Mouse (Mus musculus) olfactory bulb, adult 2 months (tissue): ENCODE results near the gene Kif2a. TPM values are rescaled to one million over a fixed set of nuclear protein-coding genes. Genes with fewer than 3 reads are reported as not detected.
"Not testable (repeated sequence)": the region's sequence is repeated elsewhere in the genome, so short reads cannot be mapped to it uniquely, and the experiment has no call there.

Experiments
- H3K27ac ChIP-seq: fragments of 200-500 bp; 2 replicates; pipeline ENCODE4 v1.5.1; 2012; ENCODE audit warnings: low read depth, low read length; ENCODE audit not compliant: insufficient read depth
- H3K4me1 ChIP-seq: fragments of 200-500 bp; 2 replicates; pipeline ENCODE4 v1.6.1; 2012; ENCODE audit warnings: low read length; ENCODE audit not compliant: control insufficient read depth, insufficient read depth
- H3K4me3 ChIP-seq: fragments of 200-500 bp; 2 replicates; pipeline ENCODE4 v1.5.1; 2012; ENCODE audit warnings: mild to moderate bottlenecking, low read depth, low read length, moderate library complexity; ENCODE audit not compliant: insufficient read depth
- CTCF ChIP-seq: fragments of 200-500 bp; IDR thresholded peaks from 2 replicates; pipeline ENCODE4 v1.5.1; 2012; ENCODE audit warnings: low read depth, mild to moderate bottlenecking, low read length, moderate library complexity; ENCODE audit not compliant: insufficient read depth
- POLR2A ChIP-seq: fragments of 200-500 bp; IDR thresholded peaks from 2 replicates; pipeline ENCODE4 v1.6.1; 2012; ENCODE audit warnings: mild to moderate bottlenecking, low read depth, low read length, moderate library complexity; ENCODE audit not compliant: insufficient read depth
- WGBS: fragments of 180-500 bp; shearing (Covaris S2); methylation state at CpG from one replicate; pipeline ENCODE4 v1.1.7; 2018; 5-methylcytosine and 5-hydroxymethylcytosine counted together
- polyA plus RNA-seq: library from polyadenylated mRNA; stranded (reverse); fragments of >200 nt; gene quantifications from 2 replicates; pipeline ENCODE4 v1.2.4, GENCODE M21; 2012; ENCODE audit warnings: low replicate concordance; ENCODE audit not compliant: missing spikeins, insufficient read depth, insufficient read length

The Kif2a gene
- polyA plus RNA-seq, 1 experiment, result 396 TPM

GRCm38 (mm10) chr13:106998026-106998425 lies 23.9 kb downstream of the Kif2a start:
- Histone ChIP-seq H3K4me3 (no peak overlapping the region), H3K4me1 (peaks cover 8% of the 10 kb centered on the region; the same call in 1 of the 2 replicates), H3K27ac (no peak overlapping the region)
- TF ChIP-seq POLR2A (no peak), CTCF (no peak)
- WGBS, result 86% methylated on average over 2 of the region's 2 CpGs

- not testable (repeated sequence) for H3K27ac ChIP-seq
Measured at GRCm38 (mm10) chr13:106997557-106997956, 24.4 kb downstream of the Kif2a start.

GRCm38 (mm10) chr13:106996891-106997290 lies 25.0 kb downstream of the Kif2a start:
- TF ChIP-seq POLR2A (no peak), CTCF (no peak)
- WGBS, result 87% methylated on average over 2 of the region's 2 CpGs
- no peak overlapping the region for H3K4me3 ChIP-seq
- H3K4me1 ChIP-seq, result peaks cover 7% of the 10 kb centered on the region; the same call in 1 of the 2 replicates
- no peak overlapping the region for H3K27ac ChIP-seq

More at GRCm38 (mm10) chr13:106997557-106997956, 24.4 kb downstream of the Kif2a start:
- not testable (repeated sequence) for H3K4me1 ChIP-seq, H3K4me3 ChIP-seq
- 93% methylated on average over 4 of the region's 4 CpGs for WGBS

- 85% methylated on average over 4 of the region's 4 CpGs for WGBS
- no peak overlapping the region for H3K4me3 ChIP-seq
- H3K4me1 ChIP-seq, result no peaks in the 10 kb centered on the region
- TF ChIP-seq CTCF, result no peak
- TF ChIP-seq POLR2A, result no peak
- no peak overlapping the region for H3K27ac ChIP-seq
Measured at GRCm38 (mm10) chr13:106961496-106961895, 60.4 kb downstream of the Kif2a start.

- no peak overlapping the region for H3K27ac ChIP-seq
- no peak overlapping the region for H3K4me3 ChIP-seq
- H3K4me1 ChIP-seq, result no peaks in the 10 kb centered on the region
- 82% methylated on average over 3 of the region's 3 CpGs for WGBS
- TF ChIP-seq POLR2A (no peak), CTCF (no peak)
Measured at GRCm38 (mm10) chr13:106960557-106960956, 61.4 kb downstream of the Kif2a start.

GRCm38 (mm10) chr13:106958286-106958685 lies 63.6 kb downstream of the Kif2a start:
- Histone ChIP-seq H3K4me3 (no peak overlapping the region), H3K4me1 (no peaks in the 10 kb centered on the region), H3K27ac (no peak overlapping the region)
- TF ChIP-seq POLR2A, result no peak
- no peak for TF ChIP-seq CTCF
- WGBS, result 85% methylated on average over 3 of the region's 3 CpGs

GRCm38 (mm10) chr13:106957554-106957953 lies 64.4 kb downstream of the Kif2a start:
- Histone ChIP-seq H3K4me1 (no peaks in the 10 kb centered on the region), H3K4me3 (no peak overlapping the region), H3K27ac (no peak overlapping the region)
- TF ChIP-seq POLR2A, result no peak
- TF ChIP-seq CTCF, result no peak
- 79% methylated on average over 4 of the region's 4 CpGs for WGBS

GRCm38 (mm10) chr13:106954880-106955279 lies 67.0 kb downstream of the Kif2a start:
- peak overlapping the region; percentile 62; the same call in 1 of the 2 replicates for H3K27ac ChIP-seq
- 54% methylated on average over 3 of the region's 3 CpGs for WGBS
- no peak for TF ChIP-seq CTCF
- no peak for TF ChIP-seq POLR2A
- no peaks in the 10 kb centered on the region for H3K4me1 ChIP-seq
- H3K4me3 ChIP-seq, result no peak overlapping the region

GRCm38 (mm10) chr13:106947583-106947982 lies 74.3 kb downstream of the Kif2a start:
- WGBS, result 2% methylated on average over 6 of the region's 6 CpGs
- Histone ChIP-seq H3K4me3 (peak overlapping the region; percentile 71), H3K4me1 (no peaks in the 10 kb centered on the region), H3K27ac (no peak overlapping the region)
- TF ChIP-seq CTCF (no peak), POLR2A (no peak)
